Mouse (Mus musculus) kidney, embryonic 16.5 days (tissue): Measurements from ENCODE around the gene BC049352. TPM values are rescaled to one million over a fixed set of nuclear protein-coding genes. Genes with fewer than 3 reads are reported as not detected.
A peak's percentile ranks its signal among the peaks of the same experiment; 100 is the strongest.

Source experiments
- ATAC-seq: fragments of 200-750 bp; cut with Nextera tagmentation; 2 replicates; pipeline ENCODE4 v1.8.0; 2017; ENCODE audit warnings: moderate TSS enrichment; ENCODE audit not compliant: low FRiP score, low TSS enrichment
- H3K27ac ChIP-seq: fragments of 300-500 bp; sonication (generic); 2 replicates; pipeline ENCODE4 v1.5.1; 2014; ENCODE audit warnings: low read length
- H3K27me3 ChIP-seq: fragments of 300-500 bp; sonication (generic); 2 replicates; pipeline ENCODE4 v1.6.1; 2014; ENCODE audit warnings: low read length, control low read depth, mixed read lengths; ENCODE audit not compliant: insufficient read depth
- H3K36me3 ChIP-seq: fragments of 300-500 bp; sonication (generic); 2 replicates; pipeline ENCODE4 v1.6.1; 2014; ENCODE audit warnings: low read length, control low read depth, mixed read lengths; ENCODE audit not compliant: insufficient read depth
- H3K4me1 ChIP-seq: fragments of 300-500 bp; sonication (generic); 2 replicates; pipeline ENCODE4 v1.6.1; 2014; ENCODE audit warnings: low read length, control low read depth, mixed read lengths; ENCODE audit not compliant: insufficient read depth
- H3K4me2 ChIP-seq: fragments of 300-500 bp; sonication (generic); replicated peaks from 2 replicates; pipeline ENCODE4 v1.6.1; 2014; ENCODE audit warnings: low read depth, low read length
- H3K4me3 ChIP-seq: fragments of 300-500 bp; sonication (generic); 2 replicates; pipeline ENCODE4 v1.5.1; 2014; ENCODE audit warnings: mild to moderate bottlenecking, low read length
- H3K9ac ChIP-seq: fragments of 300-500 bp; sonication (generic); replicated peaks from 2 replicates; pipeline ENCODE4 v1.6.1; 2014; ENCODE audit warnings: low read length
- H3K9me3 ChIP-seq: fragments of 300-500 bp; sonication (generic); 2 replicates; pipeline ENCODE4 v1.6.1; 2016; ENCODE audit warnings: low read length, control low read depth
- WGBS: fragments of 180-500 bp; shearing (Covaris S2); extraction: QIAGEN DNeasy Blood & Tissue Kit; methylation state at CpG from one replicate; pipeline ENCODE4 v1.1.7; 2014; 5-methylcytosine and 5-hydroxymethylcytosine counted together
- polyA plus RNA-seq: library from polyadenylated mRNA; unstranded; fragments of >200 nt; fragmentation: Nextera tagmentation; extraction: Ambion mirVana; gene quantifications from 2 replicates; pipeline ENCODE4 v1.2.1, GENCODE M21; 2015

The BC049352 gene
- polyA plus RNA-seq, 1 experiment from 2014 or later, result not detected

DNA sequence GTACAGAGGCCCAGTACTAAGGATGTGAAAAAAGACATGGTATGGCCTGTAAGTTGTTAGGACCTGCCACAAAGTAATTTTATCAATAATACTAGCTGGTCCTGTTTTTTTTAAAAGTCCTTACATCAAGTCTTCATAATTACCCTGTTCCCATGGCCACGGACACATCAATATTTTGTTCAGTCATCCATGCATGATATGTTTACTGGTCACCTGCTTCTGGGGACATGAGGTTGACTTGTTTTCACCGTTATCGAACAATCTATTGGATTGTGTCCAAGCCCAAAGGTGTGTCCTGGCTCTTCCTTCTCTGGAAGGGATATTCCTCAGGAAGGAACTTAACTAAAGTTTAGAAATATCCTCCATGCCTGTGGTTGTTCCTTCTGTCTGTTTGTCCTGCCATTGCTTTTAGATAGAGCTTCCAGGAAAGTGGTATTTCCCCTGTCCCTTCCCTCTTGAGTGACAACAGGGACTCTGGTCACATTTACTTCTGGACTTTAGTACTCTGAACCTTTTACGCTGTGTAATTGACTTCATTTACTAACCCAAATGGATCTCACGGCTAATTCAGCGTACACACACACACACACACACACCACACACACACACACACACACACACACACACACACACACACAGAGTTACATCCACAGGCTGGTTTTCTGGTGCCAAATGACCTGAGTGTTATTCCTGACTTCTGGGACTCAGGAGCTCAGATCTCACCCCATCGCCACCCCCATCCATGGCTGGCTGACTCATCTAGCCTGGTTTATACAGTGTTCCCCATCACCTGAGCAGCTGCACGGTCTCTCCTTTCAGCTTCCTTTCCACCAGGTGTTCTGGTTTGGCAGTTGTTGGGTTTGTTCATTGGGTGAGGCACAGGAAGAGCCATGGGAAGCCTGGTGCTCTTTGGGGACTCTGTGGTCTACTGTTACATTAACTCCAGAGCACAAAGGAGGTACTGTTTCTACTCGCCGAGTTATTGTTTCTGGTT, 7.1 kb downstream of the BC049352 start:
- ATAC-seq, result no peak
- H3K4me1 ChIP-seq, result no peaks in the 10 kb centered on the region
- H3K27me3 ChIP-seq, result no peaks in the 10 kb centered on the region
- no peaks in the 10 kb centered on the region for H3K9me3 ChIP-seq
- no peak overlapping the region for H3K4me3 ChIP-seq
- no peak overlapping the region for H3K4me2 ChIP-seq
- H3K27ac ChIP-seq, result no peak overlapping the region
- WGBS, result 80% methylated on average over 10 of the region's 10 CpGs
- H3K9ac ChIP-seq, result no peak overlapping the region
- no peaks in the 10 kb centered on the region for H3K36me3 ChIP-seq

GRCm38 (mm10) chr9:45189661-45190174, 7.9 kb downstream of the BC049352 start:
- H3K4me1 ChIP-seq, result no peaks in the 10 kb centered on the region
- H3K36me3 ChIP-seq, result no peaks in the 10 kb centered on the region
- H3K9ac ChIP-seq, result no peak overlapping the region
- H3K4me2 ChIP-seq, result no peak overlapping the region
- H3K4me3 ChIP-seq, result no peak overlapping the region
- 81% methylated on average over 4 of the region's 4 CpGs for WGBS
- no peak overlapping the region for H3K27ac ChIP-seq
- no peaks in the 10 kb centered on the region for H3K27me3 ChIP-seq
- H3K9me3 ChIP-seq, result no peaks in the 10 kb centered on the region
- ATAC-seq, result no peak

DNA sequence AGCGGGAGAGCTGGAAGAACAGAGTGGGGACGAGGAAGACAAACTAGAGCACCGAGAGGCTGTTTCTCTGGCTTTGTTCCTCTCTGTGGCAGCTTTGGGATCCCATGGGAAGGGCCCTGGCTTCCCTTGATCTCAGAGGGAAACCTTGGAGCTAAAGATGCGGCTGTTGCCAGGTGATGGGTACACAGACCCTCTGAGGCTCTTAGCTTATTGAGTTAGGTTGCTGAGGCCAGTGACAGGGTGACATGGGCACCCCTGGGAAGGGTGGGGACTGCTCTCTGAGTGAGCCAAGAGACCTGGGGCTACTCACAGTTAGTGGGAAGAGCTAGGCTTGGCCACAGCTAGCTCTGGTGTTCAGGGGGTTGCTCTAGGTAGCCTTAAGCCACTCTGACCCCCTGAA, 13.7 kb downstream of the BC049352 start:
- no peaks in the 10 kb centered on the region for H3K36me3 ChIP-seq
- no peak overlapping the region for H3K4me2 ChIP-seq
- WGBS, result 78% methylated on average over 4 of the region's 4 CpGs
- no peak overlapping the region for H3K9ac ChIP-seq
- H3K9me3 ChIP-seq, result no peaks in the 10 kb centered on the region
- H3K4me3 ChIP-seq, result no peak overlapping the region
- no peak overlapping the region for H3K27ac ChIP-seq
- H3K27me3 ChIP-seq, result no peaks in the 10 kb centered on the region
- ATAC-seq, result no peak
- H3K4me1 ChIP-seq, result no peaks in the 10 kb centered on the region

GRCm38 (mm10) chr9:45196125-45196830, 14.5 kb downstream of the BC049352 start:
- no peaks in the 10 kb centered on the region for H3K27me3 ChIP-seq
- H3K4me3 ChIP-seq, result no peak overlapping the region
- 67% methylated on average over 8 of the region's 8 CpGs for WGBS
- no peak overlapping the region for H3K27ac ChIP-seq
- H3K36me3 ChIP-seq, result no peaks in the 10 kb centered on the region
- no peak overlapping the region for H3K4me2 ChIP-seq
- no peaks in the 10 kb centered on the region for H3K4me1 ChIP-seq
- H3K9me3 ChIP-seq, result no peaks in the 10 kb centered on the region
- ATAC-seq, result no peak
- H3K9ac ChIP-seq, result no peak overlapping the region

GRCm38 (mm10) chr9:45197549-45197948, 15.7 kb downstream of the BC049352 start:
- Histone ChIP-seq H3K4me3 (no peak overlapping the region), H3K9me3 (no peaks in the 10 kb centered on the region), H3K4me2 (no peak overlapping the region), H3K4me1 (no peaks in the 10 kb centered on the region), H3K9ac (no peak overlapping the region), H3K36me3 (no peaks in the 10 kb centered on the region), H3K27me3 (no peaks in the 10 kb centered on the region), H3K27ac (no peak overlapping the region)
- no peak for ATAC-seq
- WGBS, result 80% methylated on average over 5 of the region's 5 CpGs

DNA sequence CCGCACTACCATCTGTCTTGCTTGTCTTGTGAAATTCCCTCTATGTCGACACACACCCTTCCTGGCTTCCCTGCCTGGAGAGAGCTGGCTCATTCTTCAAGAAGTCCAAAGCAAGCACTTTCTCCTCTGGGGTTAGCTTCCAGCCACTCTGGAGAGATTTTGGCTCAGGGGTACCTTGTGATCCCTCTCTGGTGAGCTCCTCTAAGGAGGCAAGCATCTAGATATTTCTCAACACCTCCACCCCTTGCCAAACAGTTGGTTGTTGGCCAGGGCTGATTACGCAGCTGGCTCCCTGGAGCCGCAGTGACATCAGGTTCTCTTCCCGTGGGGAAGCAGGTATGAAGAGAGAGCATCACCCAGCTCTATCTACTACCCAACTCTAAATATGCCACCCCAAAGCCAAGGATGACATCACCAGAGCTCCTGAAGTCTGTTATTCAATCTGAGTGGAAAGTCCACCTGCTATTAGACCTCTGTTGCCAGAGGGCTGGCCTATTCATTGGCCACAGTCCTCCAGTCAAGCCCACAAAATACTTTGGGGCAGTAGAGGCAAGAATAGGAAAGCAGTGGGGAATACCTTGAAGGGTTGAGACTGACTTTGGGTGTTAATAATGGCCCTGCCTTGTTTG, 19.6 kb downstream of the BC049352 start:
- WGBS, result 84% methylated on average over 5 of the region's 5 CpGs
- H3K9ac ChIP-seq, result no peak overlapping the region
- H3K4me2 ChIP-seq, result no peak overlapping the region
- no peak for ATAC-seq
- no peak overlapping the region for H3K4me3 ChIP-seq
- peaks cover 6% of the 10 kb centered on the region for H3K4me1 ChIP-seq
- H3K27me3 ChIP-seq, result no peaks in the 10 kb centered on the region
- no peaks in the 10 kb centered on the region for H3K9me3 ChIP-seq
- no peak overlapping the region for H3K27ac ChIP-seq
- H3K36me3 ChIP-seq, result no peaks in the 10 kb centered on the region

DNA sequence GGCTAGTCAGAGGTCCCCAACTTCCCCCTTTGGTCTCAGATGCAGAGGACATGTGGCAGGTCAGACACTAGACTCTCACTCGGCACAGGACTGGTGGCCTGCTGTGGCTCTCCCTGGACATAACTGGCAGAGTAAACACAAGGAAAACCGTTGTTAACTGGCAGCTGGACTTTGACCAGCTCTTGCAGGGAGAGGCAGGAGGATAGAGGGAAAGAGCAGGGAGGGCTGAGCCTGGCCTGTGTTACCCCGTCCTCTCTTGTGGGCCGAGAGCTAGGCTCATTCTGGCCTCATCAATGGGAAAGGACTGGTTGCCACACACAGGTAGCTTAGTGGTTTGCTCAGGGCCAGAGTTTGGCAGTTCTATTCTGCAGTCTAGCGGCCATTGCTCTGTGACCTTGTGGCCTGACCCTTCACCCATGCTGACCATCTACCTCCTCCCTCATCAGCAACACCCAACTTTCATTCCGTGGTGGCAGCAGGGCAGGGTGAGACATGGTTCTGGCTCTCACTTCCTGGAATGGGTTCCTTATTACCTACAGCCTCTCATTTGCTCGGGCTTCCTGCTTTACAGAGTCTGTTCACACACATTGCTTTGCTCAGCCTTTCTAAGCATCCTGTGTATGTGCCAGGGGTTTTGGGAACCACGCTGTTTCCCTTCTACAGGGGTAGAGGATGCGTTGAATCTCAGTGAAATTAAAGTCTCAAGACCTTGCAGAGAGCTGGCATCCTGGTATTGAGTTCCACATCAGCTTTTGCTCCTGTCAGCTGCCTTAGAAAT, 20.4 kb downstream of the BC049352 start:
- peaks cover 6% of the 10 kb centered on the region for H3K4me1 ChIP-seq
- H3K27ac ChIP-seq, result no peak overlapping the region
- no peak overlapping the region for H3K9ac ChIP-seq
- no peak for ATAC-seq
- no peak overlapping the region for H3K4me2 ChIP-seq
- no peaks in the 10 kb centered on the region for H3K9me3 ChIP-seq
- 61% methylated on average over 9 of the region's 9 CpGs for WGBS
- H3K4me3 ChIP-seq, result no peak overlapping the region
- no peaks in the 10 kb centered on the region for H3K36me3 ChIP-seq
- no peaks in the 10 kb centered on the region for H3K27me3 ChIP-seq

DNA sequence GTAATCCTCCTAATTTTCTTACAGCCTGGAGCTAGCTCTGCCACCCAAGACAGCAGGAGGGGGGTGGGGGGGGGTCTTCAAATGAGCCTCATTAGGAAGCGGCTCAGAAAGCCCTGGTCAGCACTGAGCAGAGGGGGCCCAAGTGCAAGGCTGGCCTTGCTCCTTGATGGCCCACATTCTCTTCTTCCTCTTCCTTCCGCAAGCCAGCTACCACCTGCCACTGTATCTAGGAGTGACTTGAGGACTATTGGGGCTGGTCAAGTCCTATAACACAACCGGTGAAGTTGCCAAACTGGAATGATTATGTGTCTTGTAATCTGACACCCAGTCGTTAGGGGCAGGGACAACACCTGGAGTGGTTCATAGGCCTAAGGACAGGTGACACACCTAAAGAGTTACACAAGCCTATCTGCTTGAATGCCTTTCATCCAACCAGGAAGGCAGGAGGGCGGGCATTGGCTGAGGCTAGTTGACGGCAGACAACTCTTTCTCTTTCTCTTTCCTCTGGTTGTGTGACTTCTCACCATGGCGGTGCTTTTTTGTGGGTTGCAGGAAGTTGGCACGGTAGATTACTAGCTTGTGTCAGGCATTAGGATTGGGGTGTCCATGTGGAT, 22.1 kb downstream of the BC049352 start, which contains the start of gene Tmprss4:
Tmprss4 (minus strand) TSS at position 296 of the 614 bp plus-strand sequence.
- Histone ChIP-seq H3K27me3 (no peaks in the 10 kb centered on the region), H3K36me3 (no peaks in the 10 kb centered on the region), H3K9me3 (no peaks in the 10 kb centered on the region), H3K9ac (0 out of 2 replicates have a peak within 1 kb of the TSS, but pooled peaks have one; percentile 7), H3K4me2 (no peak within 1 kb of the TSS), H3K4me3 (no peak within 1 kb of the TSS), H3K4me1 (peaks cover 6% of the 10 kb centered on the region), H3K27ac (no peak within 1 kb of the TSS)
- peak; percentile 44; the same call in 1 of the 2 replicates for ATAC-seq
- WGBS, result 62% methylated on average over 8 of the region's 8 CpGs
